Mouse (Mus musculus): ENCODE data around the gene Abr.

- no peak for TF ChIP-seq SIN3A (IDR thresholded peaks at IDR 0.05; ENCODE audit: low read length)
- TF ChIP-seq POLR2A (IDR thresholded peaks at IDR 0.05; ENCODE audit: control insufficient read depth in 1 of 2, insufficient read depth in 1 of 2, low read depth in 1 of 2, low read length in 2 of 2, poor library complexity in 1 of 2), result no peak
- TF ChIP-seq CTCF (IDR thresholded peaks at IDR 0.05 in 2 of 3, conservative IDR thresholded peaks at IDR 0.05 in 1 of 3; ENCODE audit: control insufficient read depth in 1 of 3, insufficient read depth in 1 of 3, low read depth in 2 of 3, low read length in 3 of 3, poor library complexity in 1 of 3, severe bottlenecking in 1 of 3), result no peak
- no peak for TF ChIP-seq CHD2 (IDR thresholded peaks at IDR 0.05; ENCODE audit: low read length)
- TF ChIP-seq BHLHE40 (IDR thresholded peaks at IDR 0.05; ENCODE audit: borderline replicate concordance, low read depth, low read length), result no peak
- TF ChIP-seq MYB (IDR thresholded peaks at IDR 0.05; ENCODE audit: low read depth, low read length), result no peak
- no peak for TF ChIP-seq GABPA (IDR thresholded peaks at IDR 0.05; ENCODE audit: low read depth, low read length)
- TF ChIP-seq ZKSCAN1 (IDR thresholded peaks at IDR 0.05; ENCODE audit: low read depth, low read length), result no peak
- TF ChIP-seq MAFK (IDR thresholded peaks at IDR 0.05; ENCODE audit: borderline replicate concordance, low read depth, low read length), result no peak
Measured at GRCm38 (mm10) chr11:76622566-76623205, 572 bp upstream of the Abr start.

Measured in MEL (cell line).